Comparison of ENCODE assay signal across 9 mouse cellular contexts in genomic region chr6:141091076-141091780, GRCm38 (mm10).
A peak's percentile ranks its signal among the peaks of the same experiment; 100 is the strongest.
DNase-seq lines count a peak whose midpoint lies in the region; ATAC-seq and TF ChIP-seq lines count a peak whose summit lies in the region.
"Had no signal": no experiment of that assay in that cellular context is flagged by ENCODE, and none has a peak within 500 bp of the region (broad histone marks: within the 10 kb centered on the region; RNA-seq: fewer than 3 reads in every experiment).

No protein-coding gene starts in this region.

- H3K4me3 ChIP-seq in kidney, embryonic 16.5 days (ENCODE audit: low read length): no peak overlapping the region
- H3K4me3 ChIP-seq in forebrain, embryonic 16.5 days (replicated peaks; ENCODE audit: low read length): no peak overlapping the region
- H3K4me3 ChIP-seq in heart, postnatal 0 days (ENCODE audit: low read depth, low read length): no peak overlapping the region

- no peak overlapping the region for H3K4me2 ChIP-seq in kidney, embryonic 16.5 days (replicated peaks; ENCODE audit: low read depth, low read length)
- no peak overlapping the region for H3K4me2 ChIP-seq in forebrain, embryonic 16.5 days (ENCODE audit: low read length)
- no peak overlapping the region for H3K4me2 ChIP-seq in heart, postnatal 0 days (ENCODE audit: low read depth, low read length)

- H3K4me1 ChIP-seq in kidney, embryonic 16.5 days (ENCODE audit: insufficient read depth, low read length): no peaks in the 10 kb centered on the region; the same call in 1 of the 2 replicates
- H3K4me1 ChIP-seq in forebrain, embryonic 16.5 days (replicated peaks; ENCODE audit: control insufficient read depth, insufficient read depth, low read length): no peaks in the 10 kb centered on the region
- H3K4me1 ChIP-seq in heart, postnatal 0 days (ENCODE audit: control insufficient read depth, insufficient read depth): no peaks in the 10 kb centered on the region
- H3K4me1 ChIP-seq: megakaryocyte, embryonic 14.5 days had no signal

- TF ChIP-seq EP300 in heart, postnatal 0 days (IDR thresholded peaks at IDR 0.05; ENCODE audit: low read depth): no peak

- peak; percentile 46 for ATAC-seq in kidney, embryonic 16.5 days (ENCODE audit: low FRiP score, low TSS enrichment)
- peak; percentile 72 for ATAC-seq in forebrain, embryonic 16.5 days
- no peak for ATAC-seq in heart, postnatal 0 days (ENCODE audit: insufficient read depth, low read depth)
- ATAC-seq in activated CD4-positive, CD25-positive, alpha-beta regulatory T cell, adult 4 months: no peak

- no peaks in the 10 kb centered on the region for H3K9me3 ChIP-seq in kidney, embryonic 16.5 days (ENCODE audit: low read length)
- H3K9me3 ChIP-seq in forebrain, embryonic 16.5 days (ENCODE audit: control insufficient read depth, low read length): no peaks in the 10 kb centered on the region
- H3K9me3 ChIP-seq in heart, postnatal 0 days (replicated peaks; ENCODE audit: control insufficient read depth, low read length): no peaks in the 10 kb centered on the region

- DNase-seq in kidney, adult 18-20 months: no peak
- no peak for DNase-seq in heart, postnatal 0 days (ENCODE audit: low spot score)
- DNase-seq in lung, postnatal 36 days: peak; percentile 66
- DNase-seq in left cerebral cortex, postnatal 10 days (ENCODE audit: extremely low spot score in 1 of 2, low spot score in 2 of 2): no peak
- no peak for DNase-seq in spleen, postnatal 4 days (ENCODE audit: low spot score in 2 of 2)

- H3K27me3 ChIP-seq in kidney, embryonic 16.5 days (ENCODE audit: insufficient read depth, low read length): no peaks in the 10 kb centered on the region
- H3K27me3 ChIP-seq in forebrain, embryonic 16.5 days (replicated peaks; ENCODE audit: control insufficient read depth, insufficient read depth, low read length): no peaks in the 10 kb centered on the region; the same call in 1 of the 2 replicates
- H3K27me3 ChIP-seq in heart, postnatal 0 days (ENCODE audit: control insufficient read depth, insufficient read depth, low read length): no peaks in the 10 kb centered on the region
- H3K27me3 ChIP-seq: megakaryocyte, embryonic 14.5 days had no signal

- no peaks in the 10 kb centered on the region for H3K36me3 ChIP-seq in kidney, embryonic 16.5 days (ENCODE audit: insufficient read depth, low read length)
- H3K36me3 ChIP-seq in forebrain, embryonic 16.5 days (ENCODE audit: control insufficient read depth, insufficient read depth): no peaks in the 10 kb centered on the region
- H3K36me3 ChIP-seq in heart, postnatal 0 days (replicated peaks; ENCODE audit: control insufficient read depth, insufficient read depth, low read length): no peaks in the 10 kb centered on the region

- H3K9ac ChIP-seq in kidney, embryonic 16.5 days (replicated peaks; ENCODE audit: low read length): no peak overlapping the region
- no peak overlapping the region for H3K9ac ChIP-seq in forebrain, embryonic 16.5 days (replicated peaks; ENCODE audit: low read depth, low read length)
- no peak overlapping the region for H3K9ac ChIP-seq in heart, postnatal 0 days (replicated peaks; ENCODE audit: low read depth, low read length)

- TF ChIP-seq CTCF in heart, postnatal 0 days (IDR thresholded peaks at IDR 0.05; ENCODE audit: low read depth): no peak

- intact Hi-C loops in left cerebral cortex, postnatal 10 days (cut with DNase I): no loop called here

- 42% methylated on average over 9 of the region's 9 CpGs for WGBS in kidney, embryonic 16.5 days
- 57% methylated on average over 9 of the region's 9 CpGs for whole genome bisulfite sequencing in forebrain, embryonic 16.5 days
- WGBS in heart, postnatal 0 days: 32% methylated on average over 9 of the region's 9 CpGs

- H3K27ac ChIP-seq in kidney, embryonic 16.5 days (ENCODE audit: low read length): peak overlapping the region; percentile 25; the same call in 1 of the 2 replicates
- H3K27ac ChIP-seq in forebrain, embryonic 16.5 days (ENCODE audit: low read length): no peak overlapping the region
- 0 out of 2 replicates have a peak overlapping the region, but pooled peaks have one; percentile 2 for H3K27ac ChIP-seq in heart, postnatal 0 days (ENCODE audit: low read depth)

Comparison
In these comparisons a context has a peak if more than half of its experiments do, and no peak if none do; other contexts are left out.
1. ATAC-seq: peak in kidney, embryonic 16.5 days (single experiment) and forebrain, embryonic 16.5 days (single experiment); none in heart, postnatal 0 days (single experiment) and activated CD4-positive, CD25-positive, alpha-beta regulatory T cell, adult 4 months (single experiment).